Mouse (Mus musculus) layer of hippocampus, postnatal 25 days (tissue): ENCODE results near the gene Batf. TPM values are rescaled to one million over a fixed set of nuclear protein-coding genes. Genes with fewer than 3 reads are reported as not detected.
"Not testable (repeated sequence)": the region's sequence is repeated elsewhere in the genome, so short reads cannot be mapped to it uniquely, and the experiment has no call there.

Experiments used
- DNase-seq, 2 experiments: peaks; one replicate each; pipeline ENCODE4 v3.0.0; 2022; ENCODE audit warnings: mixed read lengths in 2 of 2, low spot score in 1 of 2; ENCODE audit errors: extremely low spot score in 1 of 2
- total RNA-seq, 2 experiments: library from RNA; stranded (reverse); gene quantifications; 2 replicates each; pipeline ENCODE4 v1.2.3; 2021

Batf gene
- total RNA-seq: under 1 TPM; 0.30 to 0.40 TPM

DNA sequence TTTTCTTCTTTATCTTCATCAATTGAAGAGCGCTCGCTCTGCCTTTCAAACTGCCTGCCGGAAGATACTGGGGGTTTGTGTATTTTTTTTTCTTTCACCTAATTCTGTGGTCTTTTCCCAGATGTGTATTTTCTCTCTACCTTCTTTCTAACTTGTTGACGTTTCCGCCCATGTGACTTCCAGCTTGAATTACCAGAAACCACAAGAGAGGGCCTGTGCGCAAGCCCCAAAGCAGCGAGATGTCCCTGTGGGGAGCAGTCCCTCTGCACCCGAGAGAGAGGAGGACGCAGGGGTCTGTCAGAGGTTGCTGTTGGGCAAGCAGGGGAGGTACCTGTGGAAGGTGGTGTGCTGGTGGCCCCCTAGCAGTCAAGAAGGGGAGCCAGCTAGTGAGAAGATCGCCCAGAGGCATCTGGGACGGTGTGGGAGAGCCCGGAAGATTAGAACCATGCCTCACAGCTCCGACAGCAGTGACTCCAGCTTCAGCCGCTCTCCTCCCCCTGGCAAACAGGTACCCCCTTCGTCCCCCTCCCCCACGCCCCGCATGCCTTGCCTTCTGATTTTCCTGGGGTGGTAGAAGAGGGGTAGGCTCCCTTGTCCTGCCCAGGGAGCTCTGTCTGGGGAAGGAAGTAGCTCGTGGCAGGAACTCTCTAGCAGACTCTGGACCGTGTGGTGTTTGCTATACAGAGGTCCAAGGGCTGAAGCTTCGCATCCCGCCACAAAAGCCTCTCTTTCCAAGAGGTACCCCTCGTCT is at the start of gene Batf:
Batf (plus strand) TSS at position 204 of the 751 bp plus-strand sequence.
- no peak for DNase-seq

- DNase-seq: no peak
Observed at GRCm38 (mm10) chr12:85637932-85638331, 48.5 kb upstream of the Batf start.

- DNase-seq: no peak
Observed at GRCm38 (mm10) chr12:85638541-85639325, 47.7 kb upstream of the Batf start.

GRCm38 (mm10) chr12:85639326-85640008 is 47.0 kb upstream of the Batf start:
- DNase-seq: peak in 1 of 2 experiments; percentile 53

DNA sequence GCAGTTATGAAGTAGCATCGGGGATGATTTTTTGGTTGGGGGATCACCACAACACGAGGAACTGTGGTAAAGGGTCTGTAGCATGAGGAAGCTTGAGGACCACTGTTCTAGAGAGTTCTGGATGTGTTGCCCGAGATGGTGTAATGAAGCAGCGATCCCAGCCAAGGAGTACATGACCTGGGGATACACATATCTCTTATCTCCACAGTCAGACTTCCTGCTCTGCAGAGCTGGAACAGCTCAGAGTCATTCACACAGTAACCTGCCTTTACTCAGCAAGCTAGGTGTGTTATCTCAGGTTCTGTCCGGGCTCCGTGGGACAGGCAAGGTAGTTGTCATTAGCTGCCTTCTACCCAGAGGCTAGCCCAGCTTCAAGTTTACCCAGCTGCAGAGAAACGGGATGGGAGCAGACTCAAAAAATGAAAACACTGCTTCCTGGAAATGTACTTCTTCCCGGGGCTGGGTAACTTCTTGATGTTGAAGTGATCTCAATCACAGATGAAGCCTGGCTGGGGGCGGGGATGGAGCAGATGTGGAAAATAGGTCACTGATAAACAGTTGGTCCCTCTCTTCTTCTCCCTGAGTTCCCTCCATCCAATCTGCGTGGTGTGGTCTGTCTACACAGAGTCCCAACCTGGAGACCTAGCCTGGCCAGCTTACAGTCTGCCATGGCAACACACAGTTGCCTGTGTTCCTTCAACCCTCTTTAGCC is 45.5 kb upstream of the Batf start:
- no peak for DNase-seq

- DNase-seq: no peak
Observed at GRCm38 (mm10) chr12:85641564-85641931, 44.9 kb upstream of the Batf start.

- no peak for DNase-seq
Observed at GRCm38 (mm10) chr12:85643735-85644134, 42.7 kb upstream of the Batf start.

DNA sequence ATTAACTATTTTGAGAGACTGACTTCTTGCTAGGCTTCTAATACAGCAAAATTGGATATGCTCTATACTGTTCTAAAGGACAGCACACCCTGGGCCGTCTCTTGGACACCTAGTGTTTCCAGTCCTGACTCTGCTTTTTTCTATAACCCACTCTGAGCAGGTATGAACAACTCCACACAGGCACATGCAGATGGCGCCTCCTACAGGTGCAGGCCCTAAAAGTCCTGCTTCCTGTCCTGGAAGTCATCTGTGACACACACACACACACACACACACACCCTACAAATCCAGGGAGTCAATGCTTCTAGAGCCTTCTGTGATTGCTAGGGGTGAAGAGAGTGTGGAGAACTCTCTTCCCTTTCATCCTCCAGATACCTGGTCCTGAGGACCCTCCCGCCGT is 40.8 kb upstream of the Batf start:
- peak in 1 of 2 experiments; percentile 53 for DNase-seq

GRCm38 (mm10) chr12:85647346-85647745 is 39.1 kb upstream of the Batf start:
- DNase-seq: no peak

- DNase-seq: no peak
Observed at GRCm38 (mm10) chr12:85647955-85648354, 38.5 kb upstream of the Batf start.

DNA sequence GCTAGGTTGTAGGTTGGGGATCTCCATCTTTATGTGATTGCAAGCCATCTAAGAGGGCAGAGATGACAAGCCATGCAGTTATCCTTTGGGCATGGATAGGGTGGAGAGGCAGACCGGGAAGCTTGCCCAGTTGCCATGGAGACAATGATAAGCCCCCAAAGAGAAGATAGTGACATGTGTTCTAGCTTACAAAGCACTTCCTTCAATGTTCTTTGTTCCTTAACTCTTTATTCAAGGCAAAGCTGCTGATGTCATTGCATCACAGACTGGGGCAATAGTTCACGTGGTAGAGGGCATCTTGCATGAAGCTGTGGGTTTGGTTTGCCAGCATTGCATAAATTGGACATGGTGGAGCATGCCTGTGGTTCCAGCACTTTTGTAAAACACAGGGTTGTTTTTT is 27.1 kb upstream of the Batf start:
- DNase-seq: no peak

- DNase-seq: no peak
Observed at GRCm38 (mm10) chr12:85660855-85661254, 25.6 kb upstream of the Batf start.

- not testable (repeated sequence) for DNase-seq
Observed at GRCm38 (mm10) chr12:85662232-85662631, 24.2 kb upstream of the Batf start.

GRCm38 (mm10) chr12:85662896-85663295 is 23.6 kb upstream of the Batf start:
- DNase-seq: peak; percentile 60 to 81

- no peak for DNase-seq
Observed at GRCm38 (mm10) chr12:85666112-85666511, 20.4 kb upstream of the Batf start.

DNA sequence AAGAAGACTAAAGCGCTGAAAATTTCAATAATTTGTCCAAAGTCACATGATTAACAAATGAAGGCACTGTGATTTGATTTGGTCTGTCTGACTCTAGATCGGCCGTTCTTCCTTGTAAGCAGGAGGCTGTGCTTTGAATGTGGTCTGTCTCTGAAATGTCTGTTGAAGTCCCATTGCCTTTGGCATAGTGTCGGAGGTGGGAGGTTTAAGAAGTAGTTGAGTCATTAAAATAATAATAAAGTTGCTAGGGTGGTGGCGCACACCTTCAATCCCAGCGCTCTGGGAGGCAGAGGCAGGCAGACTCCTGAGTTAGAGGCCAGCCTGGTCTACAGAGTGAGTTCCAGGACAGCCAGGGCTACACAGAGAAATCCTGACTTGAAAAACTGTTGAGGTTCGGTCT is 19.4 kb upstream of the Batf start:
- DNase-seq: no peak

DNA sequence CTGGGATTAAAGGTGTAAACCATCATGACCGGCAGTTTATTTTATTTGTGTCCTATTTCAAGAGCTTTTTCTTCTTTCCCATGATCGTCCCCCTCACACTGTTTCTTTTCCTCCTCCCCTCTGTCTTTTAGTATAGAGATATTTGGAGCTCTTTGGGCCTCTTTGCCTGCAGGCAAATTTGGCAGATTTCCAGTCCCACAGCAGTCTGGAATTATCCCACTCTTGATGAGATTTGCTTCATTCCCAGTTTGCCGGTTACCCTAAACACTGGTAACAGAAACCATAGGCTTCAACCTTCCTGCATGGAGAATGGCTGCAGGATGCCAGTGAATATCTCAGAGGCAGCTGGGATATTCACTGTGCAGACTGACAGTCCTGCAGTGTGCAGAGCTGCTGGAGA is 17.8 kb upstream of the Batf start:
- no peak for DNase-seq

GRCm38 (mm10) chr12:85670080-85670479 is 16.4 kb upstream of the Batf start:
- no peak for DNase-seq

DNA sequence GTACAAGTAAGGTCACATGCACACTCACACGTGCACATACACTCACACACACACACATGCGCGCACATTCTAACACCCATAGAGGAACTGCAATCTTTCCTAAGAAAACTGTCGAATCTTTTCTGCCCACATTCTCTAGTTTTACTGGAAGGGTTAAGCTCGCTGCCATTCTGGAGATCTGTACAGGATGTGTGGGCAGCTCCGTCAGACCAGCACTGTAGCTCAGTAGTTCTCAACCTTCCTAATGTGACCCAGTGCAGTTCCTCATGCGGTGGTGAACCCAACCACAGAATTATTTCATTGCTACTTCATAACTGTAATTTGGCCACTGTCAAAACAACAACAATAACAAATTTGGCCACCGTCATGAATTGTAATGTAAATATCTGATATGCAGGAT is 12.6 kb upstream of the Batf start:
- no peak for DNase-seq

- DNase-seq: no peak
Observed at GRCm38 (mm10) chr12:85679117-85679516, 7.4 kb upstream of the Batf start.

DNA sequence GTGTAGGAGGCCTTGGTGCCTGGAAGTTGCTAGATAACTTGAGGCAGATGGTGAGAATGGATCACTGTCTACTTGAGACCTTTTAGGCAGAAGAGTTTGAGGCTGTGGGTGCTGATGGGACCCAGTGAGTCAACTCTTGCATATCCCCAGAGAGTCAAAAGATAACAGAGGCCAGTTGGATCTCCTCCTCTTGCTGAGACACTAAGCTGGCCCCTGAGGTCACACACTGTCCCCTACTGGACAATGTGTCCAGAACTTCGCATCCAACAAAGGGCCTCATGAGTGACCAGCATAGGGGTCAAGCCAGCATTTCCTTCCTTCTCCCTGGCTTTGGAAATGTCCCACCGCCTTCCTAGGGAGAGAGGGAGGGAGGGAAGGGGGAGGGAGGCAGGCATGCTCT is 6.7 kb upstream of the Batf start:
- no peak for DNase-seq
